Mouse (Mus musculus) ES-Bruce4 (cell line): ENCODE data around the gene Def6.

ENCODE experiments used
- CTCF ChIP-seq: IDR thresholded peaks from one replicate; pipeline ENCODE4 v1.8.1; 2011; ENCODE audit warnings: low read depth, low read length
- EP300 ChIP-seq: IDR thresholded peaks from 2 replicates; pipeline ENCODE4 v1.6.1; 2011; ENCODE audit warnings: low read depth, low read length; ENCODE audit not compliant: insufficient read depth
- POLR2A ChIP-seq: IDR thresholded peaks from one replicate; pipeline ENCODE4 v1.8.1; 2011; ENCODE audit warnings: low read length; ENCODE audit not compliant: insufficient read depth

DNA sequence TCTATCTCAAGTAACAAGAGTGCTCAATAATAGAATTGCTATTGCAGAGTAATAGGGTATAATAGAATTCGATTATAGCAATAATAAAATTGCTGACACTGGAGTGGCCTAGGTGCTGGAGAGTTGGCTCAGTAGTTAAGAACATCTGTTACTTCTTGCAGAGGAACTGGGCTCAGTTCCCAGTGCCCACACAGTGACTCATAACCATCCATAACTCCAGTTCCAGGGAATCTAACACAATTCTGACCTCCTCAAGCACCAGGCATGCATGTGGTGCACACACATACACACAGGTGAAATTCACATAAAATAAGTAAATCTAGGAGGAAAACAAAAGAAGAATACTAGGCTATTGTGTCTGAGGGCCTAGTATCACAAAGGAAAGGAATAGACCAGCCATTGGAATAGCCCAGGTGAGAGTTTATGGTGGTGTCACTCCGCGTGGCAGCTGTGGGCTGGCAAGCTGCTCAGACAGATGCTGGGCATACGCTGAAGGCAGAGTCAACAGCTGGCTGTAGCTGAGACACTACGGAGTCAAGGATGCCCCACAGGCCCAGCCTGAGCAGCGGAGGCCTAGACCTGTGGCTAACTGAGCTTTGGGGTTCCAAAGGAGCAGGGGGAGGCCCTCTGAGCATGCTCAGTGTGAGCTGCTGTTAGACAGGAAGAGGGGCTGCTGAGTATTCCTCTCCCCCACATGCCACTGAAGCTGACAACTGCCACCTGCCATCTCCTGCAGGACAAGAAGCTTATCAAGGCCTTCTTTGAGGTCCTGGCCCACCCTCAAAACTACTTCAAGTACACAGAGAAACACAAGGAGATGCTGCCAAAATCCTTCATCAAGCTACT is 36.9 kb upstream of the Def6 start:
- TF ChIP-seq CTCF (no peak), POLR2A (no peak), EP300 (no peak)
